Mouse (Mus musculus): ENCODE data around the gene Iqcf5. TPM values are rescaled to one million over a fixed set of nuclear protein-coding genes. Genes with fewer than 3 reads are reported as not detected.
A peak's percentile ranks its signal among the peaks of the same experiment; 100 is the strongest.
"Not testable (repeated sequence)": the region's sequence is repeated elsewhere in the genome, so short reads cannot be mapped to it uniquely, and the experiment has no call there.

Gene Iqcf5
- total RNA-seq, 2 experiments from 2014 or later: not detected

- no peak for DNase-seq (ENCODE audit: low spot score in 2 of 2)
Measured at GRCm38 (mm10) chr9:106481075-106481474, 33.3 kb upstream of the Iqcf5 start.

- no peak for DNase-seq (ENCODE audit: low spot score in 2 of 2)
Measured at GRCm38 (mm10) chr9:106481676-106482075, 32.7 kb upstream of the Iqcf5 start.

- no peak for DNase-seq (ENCODE audit: low spot score in 2 of 2)
Measured at GRCm38 (mm10) chr9:106482578-106483115, 31.7 kb upstream of the Iqcf5 start.

GRCm38 (mm10) chr9:106483136-106483535, 31.2 kb upstream of the Iqcf5 start:
- no peak for DNase-seq (ENCODE audit: low spot score in 2 of 2)

GRCm38 (mm10) chr9:106483606-106484005, 30.8 kb upstream of the Iqcf5 start:
- DNase-seq (ENCODE audit: low spot score in 2 of 2): no peak

- no peak for DNase-seq (ENCODE audit: low spot score in 2 of 2)
Measured at GRCm38 (mm10) chr9:106485076-106485475, 29.3 kb upstream of the Iqcf5 start.

- DNase-seq (ENCODE audit: low spot score in 2 of 2): not testable (repeated sequence)
Measured at GRCm38 (mm10) chr9:106487602-106488001, 26.8 kb upstream of the Iqcf5 start.

GRCm38 (mm10) chr9:106499667-106500066, 14.7 kb upstream of the Iqcf5 start, which contains the start of gene Iqcf1:
Iqcf1 (plus strand) TSS chr9:106499967.
- DNase-seq (ENCODE audit: low spot score in 2 of 2): no peak

GRCm38 (mm10) chr9:106501846-106502245, 12.5 kb upstream of the Iqcf5 start:
- no peak for DNase-seq (ENCODE audit: low spot score in 2 of 2)

- DNase-seq (ENCODE audit: low spot score in 2 of 2): no peak
Measured at GRCm38 (mm10) chr9:106504246-106504645, 10.1 kb upstream of the Iqcf5 start.

- peak; percentile 47 to 77 for DNase-seq (ENCODE audit: low spot score in 2 of 2)
Measured at GRCm38 (mm10) chr9:106509356-106509755, 5.0 kb upstream of the Iqcf5 start.

GRCm38 (mm10) chr9:106512729-106513450, 1.5 kb upstream of the Iqcf5 start:
- DNase-seq (ENCODE audit: low spot score in 2 of 2): peak; percentile 14 to 30

- DNase-seq (ENCODE audit: low spot score in 2 of 2): no peak
Measured at GRCm38 (mm10) chr9:106513566-106513965, 807 bp upstream of the Iqcf5 start.

GRCm38 (mm10) chr9:106519433-106519832, 5.1 kb downstream of the Iqcf5 start:
- DNase-seq (ENCODE audit: low spot score in 2 of 2): no peak

- DNase-seq (ENCODE audit: low spot score in 2 of 2): no peak
Measured at GRCm38 (mm10) chr9:106519909-106520308, 5.5 kb downstream of the Iqcf5 start.

GRCm38 (mm10) chr9:106531833-106532232, 17.5 kb downstream of the Iqcf5 start:
- peak; percentile 18 to 58 for DNase-seq (ENCODE audit: low spot score in 2 of 2)

GRCm38 (mm10) chr9:106534296-106534695, 19.9 kb downstream of the Iqcf5 start:
- DNase-seq (ENCODE audit: low spot score in 2 of 2): no peak

GRCm38 (mm10) chr9:106534975-106535374, 20.6 kb downstream of the Iqcf5 start:
- peak; percentile 1 to 37 for DNase-seq (ENCODE audit: low spot score in 2 of 2)

- DNase-seq (ENCODE audit: low spot score in 2 of 2): no peak
Measured at GRCm38 (mm10) chr9:106561531-106561930, 47.2 kb downstream of the Iqcf5 start, which contains the start of gene Iqcf3. Iqcf3 (minus strand) TSS chr9:106561631.

GRCm38 (mm10) chr9:106562291-106562690, 47.9 kb downstream of the Iqcf5 start:
- DNase-seq (ENCODE audit: low spot score in 2 of 2): no peak

GRCm38 (mm10) chr9:106564025-106564424, 49.7 kb downstream of the Iqcf5 start:
- DNase-seq (ENCODE audit: low spot score in 2 of 2): peak in 1 of 2 experiments; percentile 30

Data from layer of hippocampus, adult 18-20 months (tissue).